Mouse (Mus musculus) midbrain, embryonic 14.5 days (tissue): Measurements from ENCODE around the gene Vegfc. TPM values are rescaled to one million over a fixed set of nuclear protein-coding genes. Genes with fewer than 3 reads are reported as not detected.

Experiments used
- ATAC-seq: fragments of 200-750 bp; cut with Nextera tagmentation; 2 replicates; pipeline ENCODE4 v1.8.0; 2017; ENCODE audit warnings: moderate number of reproducible peaks, moderate library complexity; ENCODE audit not compliant: low FRiP score, low TSS enrichment
- DNase-seq: peaks from one replicate; pipeline ENCODE4 v3.0.0-alpha.2; 2015
- H3K27ac ChIP-seq: fragments of 300-500 bp; sonication (generic); replicated peaks from 2 replicates; pipeline ENCODE4 v1.5.1; 2014; ENCODE audit warnings: mild to moderate bottlenecking, low read depth, low read length, moderate library complexity
- H3K27me3 ChIP-seq: fragments of 300-500 bp; sonication (generic); 2 replicates; pipeline ENCODE4 v1.6.1; 2014; ENCODE audit warnings: low read length, control low read depth, mixed read lengths; ENCODE audit not compliant: control insufficient read depth, insufficient read depth
- H3K36me3 ChIP-seq: fragments of 300-500 bp; sonication (generic); 2 replicates; pipeline ENCODE4 v1.6.1; 2014; ENCODE audit warnings: low read length, control low read depth; ENCODE audit not compliant: control insufficient read depth, insufficient read depth
- H3K4me1 ChIP-seq: fragments of 300-500 bp; sonication (generic); 2 replicates; pipeline ENCODE4 v1.6.1; 2014; ENCODE audit warnings: mild to moderate bottlenecking, antibody characterized with exemption, low read length, control low read depth; ENCODE audit not compliant: control insufficient read depth, insufficient read depth
- H3K4me2 ChIP-seq: fragments of 300-500 bp; sonication (generic); 2 replicates; pipeline ENCODE4 v1.6.1; 2014; ENCODE audit warnings: mild to moderate bottlenecking, low read length, moderate library complexity
- H3K4me3 ChIP-seq: fragments of 300-500 bp; sonication (generic); replicated peaks from 2 replicates; pipeline ENCODE4 v1.5.1; 2014; ENCODE audit warnings: low read depth, low read length
- H3K9ac ChIP-seq: fragments of 300-500 bp; sonication (generic); replicated peaks from 2 replicates; pipeline ENCODE4 v1.6.1; 2014; ENCODE audit warnings: mild to moderate bottlenecking, low read length, moderate library complexity
- H3K9me3 ChIP-seq: fragments of 300-500 bp; sonication (generic); 2 replicates; pipeline ENCODE4 v1.6.1; 2016; ENCODE audit warnings: low read length, control low read depth, mixed read lengths; ENCODE audit not compliant: control insufficient read depth
- WGBS: fragments of 180-500 bp; shearing (Covaris S2); extraction: QIAGEN DNeasy Blood & Tissue Kit; methylation state at CpG from one replicate; pipeline ENCODE4 v1.1.7; 2014; 5-methylcytosine and 5-hydroxymethylcytosine counted together
- polyA plus RNA-seq: library from polyadenylated mRNA; unstranded; fragments of >200 nt; fragmentation: Nextera tagmentation; extraction: Ambion mirVana; gene quantifications from 2 replicates; pipeline ENCODE4 v1.2.1, GENCODE M21; 2014

Vegfc gene
- polyA plus RNA-seq, 1 experiment from 2014 or later: 3.1 TPM

DNA sequence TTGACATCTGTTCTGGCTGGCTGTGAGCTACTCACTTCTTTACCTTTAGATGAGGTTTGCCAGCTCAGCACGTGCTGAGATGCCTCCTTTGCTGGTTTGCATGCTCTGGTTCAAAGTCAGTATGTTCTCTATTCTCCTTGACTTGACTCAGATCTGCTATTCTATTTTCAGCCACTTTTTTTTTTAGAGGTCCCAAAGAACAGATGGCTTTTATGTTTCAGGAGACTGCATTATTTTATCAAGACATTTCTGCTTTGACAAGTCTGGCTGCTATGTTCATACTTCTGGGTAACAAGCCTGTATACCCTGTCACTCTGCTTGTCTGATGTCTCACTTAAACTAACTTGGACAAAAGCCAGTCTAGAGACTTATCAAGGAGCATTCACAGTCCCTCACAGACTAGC is 151.4 kb downstream of the Vegfc start:
- 30% methylated on average over 1 of the region's 1 CpGs for WGBS

GRCm38 (mm10) chr8:54230638-54231037 is 153.2 kb downstream of the Vegfc start:
- ATAC-seq (no peak), DNase-seq (no peak)
- Histone ChIP-seq H3K4me2 (no peak overlapping the region), H3K9me3 (no peaks in the 10 kb centered on the region), H3K4me3 (no peak overlapping the region), H3K9ac (no peak overlapping the region), H3K27me3 (no peaks in the 10 kb centered on the region), H3K36me3 (no peaks in the 10 kb centered on the region), H3K27ac (no peak overlapping the region), H3K4me1 (no peaks in the 10 kb centered on the region)
- 98% methylated on average over 1 of the region's 1 CpGs for WGBS

More for the DNA sequence above, 151.4 kb downstream of the Vegfc start:
- H3K27me3 ChIP-seq: no peaks in the 10 kb centered on the region
- H3K9ac ChIP-seq: no peak overlapping the region
- H3K4me3 ChIP-seq: no peak overlapping the region
- H3K4me2 ChIP-seq: no peak overlapping the region
- DNase-seq (peak; percentile 35), ATAC-seq (peak; percentile 71; the same call in 1 of the 2 replicates)
- H3K9me3 ChIP-seq: no peaks in the 10 kb centered on the region
- no peaks in the 10 kb centered on the region for H3K36me3 ChIP-seq
- H3K27ac ChIP-seq: no peak overlapping the region
- H3K4me1 ChIP-seq: no peaks in the 10 kb centered on the region

- H3K4me3 ChIP-seq: no peak overlapping the region
- no peak overlapping the region for H3K27ac ChIP-seq
- no peak overlapping the region for H3K4me2 ChIP-seq
- DNase-seq: no peak
- no peaks in the 10 kb centered on the region for H3K27me3 ChIP-seq
- H3K9me3 ChIP-seq: no peaks in the 10 kb centered on the region
- no peak for ATAC-seq
- no peaks in the 10 kb centered on the region for H3K4me1 ChIP-seq
- 96% methylated on average over 6 of the region's 6 CpGs for WGBS
- no peaks in the 10 kb centered on the region for H3K36me3 ChIP-seq
- H3K9ac ChIP-seq: no peak overlapping the region
These were observed 155.9 kb downstream of the Vegfc start for GRCm38 (mm10) chr8:54233316-54233715.
